Mouse (Mus musculus) testis, postnatal 10 days (tissue): ENCODE measurements around the gene Rbp7.
A peak's percentile ranks its signal among the peaks of the same experiment; 100 is the strongest.
"Not testable (repeated sequence)": the region's sequence is repeated elsewhere in the genome, so short reads cannot be mapped to it uniquely, and the experiment has no call there.

Source experiments
- DNase-seq: peaks from one replicate; pipeline ENCODE4 v3.0.0; 2021; ENCODE audit warnings: low spot score

Gene Rbp7

DNA sequence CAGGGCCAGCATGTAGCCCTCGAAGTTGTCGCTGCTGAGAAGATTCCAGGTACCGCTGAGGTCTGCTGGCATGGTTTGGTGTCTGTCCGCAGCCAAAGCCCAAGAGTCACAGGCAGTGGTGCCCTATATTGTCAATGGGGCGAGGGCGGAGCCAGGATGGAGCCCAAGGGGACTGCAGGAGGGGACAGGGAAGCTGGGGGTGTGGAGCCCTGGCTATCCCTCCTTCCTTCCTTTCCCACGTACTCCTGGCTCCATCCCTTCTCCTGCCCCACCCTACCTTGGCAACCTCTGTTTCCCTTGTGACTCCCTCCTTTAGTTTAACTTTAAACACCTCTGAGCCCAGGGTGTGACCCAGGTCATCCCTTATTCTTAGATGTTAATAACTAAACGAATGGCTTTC lies at the start of gene Rbp7:
Rbp7 (minus strand) TSS at position 100 of the 400 bp plus-strand sequence.
- peak; percentile 41 for DNase-seq

- no peak for DNase-seq
Measured at GRCm38 (mm10) chr4:149504363-149504762, 49.6 kb upstream of the Rbp7 start.

- DNase-seq: no peak
Measured at GRCm38 (mm10) chr4:149499790-149500189, 45.0 kb upstream of the Rbp7 start.

GRCm38 (mm10) chr4:149498901-149499300 lies 44.1 kb upstream of the Rbp7 start:
- no peak for DNase-seq

DNA sequence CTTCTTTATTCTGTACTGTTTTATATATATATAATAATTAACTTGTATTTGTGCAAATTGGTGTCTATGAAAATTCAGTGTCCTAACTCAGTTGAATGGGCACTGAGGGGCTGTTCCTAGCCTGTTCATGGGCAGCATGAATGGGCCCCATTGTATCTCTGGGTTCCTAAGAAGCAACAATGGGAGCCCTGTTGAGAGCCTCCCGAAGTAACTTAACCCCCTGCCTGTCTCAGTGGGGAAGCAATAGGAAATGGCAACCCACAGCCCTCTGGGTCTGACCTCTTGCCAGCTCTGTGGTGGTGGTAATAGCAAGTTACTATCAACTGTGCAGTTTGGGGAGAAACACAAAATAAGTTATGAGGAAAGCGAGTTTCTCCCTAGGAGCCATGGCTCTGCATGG lies 41.8 kb upstream of the Rbp7 start:
- DNase-seq: no peak

- DNase-seq: no peak
Measured at GRCm38 (mm10) chr4:149491151-149491550, 36.4 kb upstream of the Rbp7 start.

DNA sequence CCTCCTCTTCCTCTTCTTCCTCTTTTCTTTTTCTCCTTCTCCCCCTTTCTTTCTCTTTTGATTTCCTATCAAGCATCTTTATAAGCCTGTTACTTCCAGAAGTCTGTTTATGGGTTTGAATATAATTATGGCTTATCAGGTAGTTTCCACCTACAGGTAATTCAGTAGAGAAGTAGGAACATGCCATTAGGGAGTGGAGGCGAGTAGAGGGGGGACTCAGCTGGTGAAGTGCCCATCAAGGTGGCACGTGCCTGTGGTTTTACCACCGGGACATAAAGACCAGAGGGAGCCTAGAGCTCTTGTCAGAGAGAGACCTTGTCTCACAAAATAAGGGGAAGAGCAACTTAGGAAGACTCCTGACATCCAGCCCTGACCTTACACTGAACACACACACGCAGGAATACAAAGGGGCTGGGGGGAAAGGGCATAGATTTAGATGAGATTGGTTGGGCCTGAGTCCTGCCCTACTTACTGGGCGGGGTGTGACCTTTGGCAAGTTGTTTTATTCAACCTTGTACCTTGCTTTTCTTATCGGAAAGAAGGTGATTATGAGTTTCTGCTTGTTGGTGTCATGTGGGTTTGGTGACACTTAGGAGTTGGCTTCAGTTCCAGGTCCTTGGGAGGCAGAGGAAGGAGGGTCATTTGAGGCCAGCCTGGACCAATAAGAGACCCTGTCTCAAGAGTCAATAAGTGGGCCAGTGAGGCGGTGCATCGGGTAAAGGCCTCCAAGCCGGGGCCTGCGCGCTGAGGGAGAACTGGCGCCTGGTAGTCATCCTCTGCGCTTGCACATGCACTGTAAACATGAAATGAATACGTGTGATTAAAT lies 34.9 kb upstream of the Rbp7 start:
- no peak for DNase-seq

GRCm38 (mm10) chr4:149487729-149488128 lies 33.0 kb upstream of the Rbp7 start:
- DNase-seq: no peak

DNA sequence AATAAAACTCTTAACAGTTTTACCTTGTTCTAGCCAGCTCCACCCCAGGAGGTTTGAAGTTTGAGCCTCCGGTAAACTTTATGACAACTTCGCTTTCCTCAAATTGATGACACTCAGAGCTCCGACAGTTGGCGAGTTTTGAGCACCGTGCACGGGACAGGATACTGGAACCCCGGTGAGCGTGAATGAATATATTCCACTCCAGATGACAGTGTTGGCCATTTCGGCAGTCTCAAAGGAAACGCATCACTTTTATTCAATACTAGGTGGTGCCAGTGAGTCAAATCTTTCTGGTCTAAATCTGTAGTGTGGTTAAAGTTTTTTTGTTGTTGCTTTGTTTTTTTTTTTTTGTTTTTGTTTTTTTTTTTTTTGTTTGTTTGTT lies 31.0 kb upstream of the Rbp7 start:
- no peak for DNase-seq

GRCm38 (mm10) chr4:149485053-149485824 lies 30.5 kb upstream of the Rbp7 start, which contains the start of the genes Nmnat1 and Lzic:
Nmnat1 (minus strand) TSS chr4:149485202.
Lzic (plus strand) TSS chr4:149485229.
- peak; percentile 94 for DNase-seq

GRCm38 (mm10) chr4:149484566-149484965 lies 29.8 kb upstream of the Rbp7 start:
- DNase-seq: no peak

- DNase-seq: no peak
Measured at GRCm38 (mm10) chr4:149477078-149477477, 22.3 kb upstream of the Rbp7 start, which contains the start of gene Tmem274. Tmem274 (plus strand) TSS chr4:149477378.

DNA sequence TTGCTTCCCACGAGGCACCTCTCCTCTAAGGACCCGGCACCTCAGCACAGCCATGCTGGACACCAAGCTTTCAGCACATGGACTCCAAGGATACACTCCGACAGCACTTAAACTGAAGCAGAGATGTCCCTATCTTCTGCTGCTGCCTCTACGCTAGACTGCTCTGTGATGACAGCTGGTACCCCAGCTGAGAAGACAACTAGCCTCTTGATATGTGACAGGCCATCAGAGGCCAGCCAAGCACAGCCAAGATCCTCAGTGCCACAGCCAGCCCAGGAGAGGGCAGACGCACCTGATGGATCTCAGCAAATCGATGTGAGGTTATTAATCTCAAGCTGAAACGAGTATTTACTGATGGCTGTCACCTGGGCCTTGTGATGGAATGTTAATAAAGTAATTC lies 20.3 kb upstream of the Rbp7 start:
- no peak for DNase-seq

- no peak for DNase-seq
Measured at GRCm38 (mm10) chr4:149469557-149469956, 14.8 kb upstream of the Rbp7 start.

- DNase-seq: no peak
Measured at GRCm38 (mm10) chr4:149463435-149463950, 8.7 kb upstream of the Rbp7 start.

- DNase-seq: no peak
Measured at GRCm38 (mm10) chr4:149462305-149462971, 7.7 kb upstream of the Rbp7 start.

DNA sequence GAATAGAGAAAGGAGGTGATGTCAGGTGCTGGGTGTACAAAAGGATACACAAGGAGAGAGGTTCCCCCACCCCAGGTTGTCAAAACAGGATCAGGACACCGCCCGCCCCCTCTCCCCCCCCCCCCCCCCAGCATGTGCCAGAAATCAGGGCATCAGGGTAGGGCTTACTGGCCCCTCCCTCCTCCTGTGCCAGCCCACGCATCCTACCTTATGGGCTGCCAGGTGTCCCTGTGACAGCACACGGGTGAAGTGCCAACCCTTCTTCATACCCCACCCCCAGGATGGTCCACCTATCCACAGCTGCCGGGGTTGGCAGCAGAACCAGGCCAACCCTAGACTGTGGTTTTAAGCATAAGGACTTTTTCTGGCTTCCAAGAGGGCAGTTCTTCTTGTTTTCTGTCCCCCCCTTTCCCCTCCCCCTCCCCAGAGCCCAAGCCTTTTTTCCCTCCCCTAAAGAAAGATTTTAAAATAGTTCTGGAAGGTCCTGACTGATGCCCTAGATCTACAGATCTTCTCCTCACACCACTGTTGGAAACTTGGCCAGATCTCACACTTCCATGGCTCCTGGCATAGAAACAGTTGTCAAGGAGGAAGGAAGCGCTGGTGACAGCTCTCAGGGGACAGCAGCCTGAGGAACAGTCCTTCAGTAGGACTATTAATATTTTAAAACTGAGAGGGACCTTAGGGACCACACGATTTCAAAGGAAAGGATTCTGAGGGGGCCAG lies 7.0 kb upstream of the Rbp7 start:
- DNase-seq: no peak

GRCm38 (mm10) chr4:149460475-149460874 lies 5.7 kb upstream of the Rbp7 start:
- not testable (repeated sequence) for DNase-seq

- DNase-seq: no peak
Measured at GRCm38 (mm10) chr4:149459425-149459824, 4.6 kb upstream of the Rbp7 start.

DNA sequence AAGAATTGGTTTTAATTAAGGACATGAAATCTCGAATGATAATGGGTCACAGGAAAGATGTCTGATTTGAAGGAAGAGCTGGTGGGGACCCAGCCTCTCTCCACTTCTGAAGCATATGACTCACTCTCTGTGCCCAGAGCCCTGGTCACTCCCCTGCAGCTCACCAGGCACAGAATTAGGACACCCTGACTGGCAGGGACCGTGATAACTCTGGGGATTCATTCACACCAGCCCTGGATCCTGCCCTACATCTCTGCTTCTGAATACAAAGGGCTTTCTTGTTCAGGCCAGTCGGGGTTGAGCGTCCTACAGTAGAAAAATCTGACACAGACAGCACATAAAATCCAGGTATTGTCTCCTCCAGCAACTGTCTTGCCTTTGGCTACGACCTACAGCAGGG lies 3.7 kb upstream of the Rbp7 start:
- no peak for DNase-seq

- DNase-seq: peak; percentile 60
Measured at GRCm38 (mm10) chr4:149457831-149458430, 3.2 kb upstream of the Rbp7 start.
